Mouse (Mus musculus) kidney, postnatal 0 days (tissue): ENCODE measurements around the gene Mfsd4b5. TPM values are rescaled to one million over a fixed set of nuclear protein-coding genes. Genes with fewer than 3 reads are reported as not detected.

Experiments
- ATAC-seq: fragments of 200-750 bp; cut with Nextera tagmentation; replicated peaks from 2 replicates; pipeline ENCODE4 v1.8.0; 2017; ENCODE audit warnings: low read depth, moderate number of reproducible peaks, moderate TSS enrichment, moderate library complexity; ENCODE audit not compliant: low FRiP score
- DNase-seq: peaks from one replicate; pipeline ENCODE4 v3.0.0-alpha.2; 2016; ENCODE audit warnings: low spot score
- H3K27ac ChIP-seq: fragments of 300-500 bp; sonication (generic); 2 replicates; pipeline ENCODE4 v1.5.1; 2014; ENCODE audit warnings: mild to moderate bottlenecking
- H3K27me3 ChIP-seq: fragments of 300-500 bp; sonication (generic); 2 replicates; pipeline ENCODE4 v1.6.1; 2014; ENCODE audit warnings: low read length, mixed read lengths; ENCODE audit not compliant: insufficient read depth
- H3K36me3 ChIP-seq: fragments of 300-500 bp; sonication (generic); 2 replicates; pipeline ENCODE4 v1.6.1; 2014; ENCODE audit warnings: low read length, mixed read lengths; ENCODE audit not compliant: insufficient read depth
- H3K4me1 ChIP-seq: fragments of 300-500 bp; sonication (generic); replicated peaks from 2 replicates; pipeline ENCODE4 v1.6.1; 2014; ENCODE audit warnings: antibody characterized with exemption, low read length, mixed read lengths; ENCODE audit not compliant: insufficient read depth
- H3K4me2 ChIP-seq: fragments of 300-500 bp; sonication (generic); 2 replicates; pipeline ENCODE4 v1.6.1; 2014; ENCODE audit warnings: mild to moderate bottlenecking, low read length, moderate library complexity, mixed read lengths
- H3K4me3 ChIP-seq: fragments of 300-500 bp; sonication (generic); replicated peaks from 2 replicates; pipeline ENCODE4 v1.5.1; 2014; ENCODE audit warnings: low read depth, low read length
- H3K9ac ChIP-seq: fragments of 300-500 bp; sonication (generic); 2 replicates; pipeline ENCODE4 v1.6.1; 2014; ENCODE audit warnings: low read depth, low read length
- H3K9me3 ChIP-seq: fragments of 300-500 bp; sonication (generic); replicated peaks from 2 replicates; pipeline ENCODE4 v1.6.1; 2016; ENCODE audit warnings: low read length, inconsistent platforms, mixed read lengths
- CTCF ChIP-seq: IDR thresholded peaks from 2 replicates; pipeline ENCODE4 v1.5.1; 2016; ENCODE audit warnings: antibody characterized with exemption, low read depth, mild to moderate bottlenecking, moderate library complexity
- WGBS: fragments of 180-500 bp; shearing (Covaris S2); extraction: QIAGEN DNeasy Blood & Tissue Kit; methylation state at CpG from one replicate; pipeline ENCODE4 v1.1.7; 2014; 5-methylcytosine and 5-hydroxymethylcytosine counted together
- polyA plus RNA-seq: library from polyadenylated mRNA; unstranded; fragments of >200 nt; fragmentation: Nextera tagmentation; extraction: Ambion mirVana; gene quantifications from 2 replicates; pipeline ENCODE4 v1.2.1, GENCODE M21; 2015

Gene Mfsd4b5
- 11.8 and 13.3 TPM in 2 replicates for polyA plus RNA-seq

GRCm38 (mm10) chr10:39986466-39986865 is at the start of gene Mfsd4b5:
TSS of gene Mfsd4b5 (minus strand) at chr10:39986646.
- H3K36me3 ChIP-seq: no peaks in the 10 kb centered on the region
- 85% methylated on average over 12 of the region's 12 CpGs for WGBS
- H3K9ac ChIP-seq: no peak within 1 kb of the TSS

GRCm38 (mm10) chr10:40034956-40035355 is 48.5 kb upstream of the Mfsd4b5 start:
- TF ChIP-seq CTCF: no peak
- no peak overlapping the region for H3K4me3 ChIP-seq
- no peak overlapping the region for H3K27ac ChIP-seq
- no peaks in the 10 kb centered on the region for H3K27me3 ChIP-seq
- H3K9me3 ChIP-seq: no peaks in the 10 kb centered on the region
- H3K9ac ChIP-seq: no peak overlapping the region
- DNase-seq: no peak
- H3K36me3 ChIP-seq: no peaks in the 10 kb centered on the region
- no peak for ATAC-seq
- 98% methylated on average over 6 of the region's 6 CpGs for WGBS
- no peaks in the 10 kb centered on the region for H3K4me1 ChIP-seq
- no peak overlapping the region for H3K4me2 ChIP-seq

More at GRCm38 (mm10) chr10:39986466-39986865, at the start of gene Mfsd4b5:
- Histone ChIP-seq H3K9me3 (no peaks in the 10 kb centered on the region), H3K4me1 (no peaks in the 10 kb centered on the region), H3K4me2 (no peak within 1 kb of the TSS), H3K27ac (peak within 1 kb of the TSS; percentile 39; the same call in 1 of the 2 replicates), H3K4me3 (no peak within 1 kb of the TSS), H3K27me3 (no peaks in the 10 kb centered on the region)
- DNase-seq (no peak), ATAC-seq (peak; percentile 51; the same call in 1 of the 2 replicates)
- no peak for TF ChIP-seq CTCF

GRCm38 (mm10) chr10:40032897-40033296 is 46.5 kb upstream of the Mfsd4b5 start:
- DNase-seq (no peak), ATAC-seq (no peak)
- H3K4me1 ChIP-seq: no peaks in the 10 kb centered on the region
- H3K4me3 ChIP-seq: no peak overlapping the region
- no peak overlapping the region for H3K9ac ChIP-seq
- H3K4me2 ChIP-seq: no peak overlapping the region
- no peaks in the 10 kb centered on the region for H3K36me3 ChIP-seq
- H3K27me3 ChIP-seq: no peaks in the 10 kb centered on the region
- 46% methylated on average over 2 of the region's 2 CpGs for WGBS
- H3K9me3 ChIP-seq: no peaks in the 10 kb centered on the region
- no peak overlapping the region for H3K27ac ChIP-seq
- TF ChIP-seq CTCF: no peak

GRCm38 (mm10) chr10:40030716-40031115 is 44.3 kb upstream of the Mfsd4b5 start:
- no peak for TF ChIP-seq CTCF
- ATAC-seq (no peak), DNase-seq (no peak)
- H3K4me2 ChIP-seq: no peak overlapping the region
- no peak overlapping the region for H3K9ac ChIP-seq
- no peaks in the 10 kb centered on the region for H3K9me3 ChIP-seq
- H3K36me3 ChIP-seq: no peaks in the 10 kb centered on the region
- H3K4me3 ChIP-seq: no peak overlapping the region
- WGBS: 87% methylated on average over 6 of the region's 6 CpGs
- H3K27ac ChIP-seq: no peak overlapping the region
- no peaks in the 10 kb centered on the region for H3K4me1 ChIP-seq
- H3K27me3 ChIP-seq: no peaks in the 10 kb centered on the region

- DNase-seq: no peak
- peaks cover 5% of the 10 kb centered on the region; the same call in 1 of the 2 replicates for H3K4me1 ChIP-seq
- no peak overlapping the region for H3K4me3 ChIP-seq
- H3K9ac ChIP-seq: no peak overlapping the region
- no peak overlapping the region for H3K4me2 ChIP-seq
- TF ChIP-seq CTCF: no peak
- ATAC-seq: no peak
- 84% methylated on average over 2 of the region's 2 CpGs for WGBS
- no peaks in the 10 kb centered on the region for H3K9me3 ChIP-seq
- H3K36me3 ChIP-seq: no peaks in the 10 kb centered on the region
- no peaks in the 10 kb centered on the region for H3K27me3 ChIP-seq
- no peak overlapping the region for H3K27ac ChIP-seq
Measured at GRCm38 (mm10) chr10:40029610-40030009, 43.2 kb upstream of the Mfsd4b5 start.

GRCm38 (mm10) chr10:40028091-40028490 is 41.6 kb upstream of the Mfsd4b5 start:
- H3K4me1 ChIP-seq: peaks cover 8% of the 10 kb centered on the region; the same call in 1 of the 2 replicates
- no peaks in the 10 kb centered on the region for H3K36me3 ChIP-seq
- 85% methylated on average over 8 of the region's 8 CpGs for WGBS
- no peak for TF ChIP-seq CTCF
- no peaks in the 10 kb centered on the region for H3K9me3 ChIP-seq
- H3K4me2 ChIP-seq: no peak overlapping the region
- H3K9ac ChIP-seq: no peak overlapping the region
- H3K27ac ChIP-seq: no peak overlapping the region
- no peak overlapping the region for H3K4me3 ChIP-seq
- DNase-seq (no peak), ATAC-seq (no peak)
- H3K27me3 ChIP-seq: no peaks in the 10 kb centered on the region

- no peak for ATAC-seq
- 95% methylated on average over 5 of the region's 5 CpGs for WGBS
- no peak for TF ChIP-seq CTCF
Measured at GRCm38 (mm10) chr10:40026546-40026945, 40.1 kb upstream of the Mfsd4b5 start.

More at GRCm38 (mm10) chr10:40026546-40026945, 40.1 kb upstream of the Mfsd4b5 start:
- no peaks in the 10 kb centered on the region for H3K27me3 ChIP-seq
- H3K27ac ChIP-seq: no peak overlapping the region
- H3K36me3 ChIP-seq: no peaks in the 10 kb centered on the region
- H3K4me3 ChIP-seq: no peak overlapping the region
- peaks cover 8% of the 10 kb centered on the region; the same call in 1 of the 2 replicates for H3K4me1 ChIP-seq
- DNase-seq: no peak
- no peak overlapping the region for H3K4me2 ChIP-seq
- H3K9me3 ChIP-seq: no peaks in the 10 kb centered on the region
- no peak overlapping the region for H3K9ac ChIP-seq
